In genomic region chr10:125798678-125799077, GRCm38 (mm10) we compare ENCODE assay signal across 9 mouse cellular contexts.
DNase-seq lines count a peak whose midpoint lies in the region; ATAC-seq and TF ChIP-seq lines count a peak whose summit lies in the region.
"Had no signal": no experiment of that assay in that cellular context is flagged by ENCODE, and none has a peak within 500 bp of the region (broad histone marks: within the 10 kb centered on the region; RNA-seq: fewer than 3 reads in every experiment).

No protein-coding gene starts in this region.

- peak overlapping the region; percentile 4; the same call in 1 of the 2 replicates for H3K4me2 ChIP-seq in heart, embryonic 14.5 days (ENCODE audit: low read length)
- H3K4me2 ChIP-seq in midbrain, postnatal 0 days (ENCODE audit: low read depth, low read length, poor library complexity, severe bottlenecking) = peak overlapping the region; percentile 26; the same call in 1 of the 2 replicates

- intact Hi-C loops in heart, postnatal 10 days (cut with DNase I) = no loop called here

- H3K9ac ChIP-seq in heart, embryonic 14.5 days (ENCODE audit: low read length) = no peak overlapping the region
- H3K9ac ChIP-seq in midbrain, postnatal 0 days (replicated peaks; ENCODE audit: low read length, poor library complexity, severe bottlenecking) = no peak overlapping the region

- ATAC-seq in heart, embryonic 14.5 days (ENCODE audit: insufficient number of reproducible peaks, insufficient read depth, low FRiP score, low read depth) = no peak
- ATAC-seq in midbrain, postnatal 0 days (ENCODE audit: low FRiP score) = no peak
- no peak for ATAC-seq in CD4-positive, CD25-positive, alpha-beta regulatory T cell, adult 4 months

- WGBS in heart, embryonic 14.5 days = 26% methylated on average over 13 of the region's 13 CpGs
- WGBS in embryonic facial prominence, embryonic 10.5 days = 17% methylated on average over 13 of the region's 13 CpGs
- 19% methylated on average over 13 of the region's 13 CpGs for WGBS in midbrain, postnatal 0 days

- H3K27me3 ChIP-seq in heart, embryonic 14.5 days (ENCODE audit: control insufficient read depth, insufficient read depth, low read length) = no peaks in the 10 kb centered on the region
- no peaks in the 10 kb centered on the region for H3K27me3 ChIP-seq in embryonic facial prominence, embryonic 10.5 days (replicated peaks; ENCODE audit: low read depth, poor library complexity, severe bottlenecking)
- H3K27me3 ChIP-seq in midbrain, postnatal 0 days (ENCODE audit: insufficient read depth, low read length) = no peaks in the 10 kb centered on the region

- H3K4me1 ChIP-seq in heart, embryonic 14.5 days (ENCODE audit: control insufficient read depth in 2 of 2, insufficient read depth in 2 of 2, low read length in 2 of 2) = no peaks in the 10 kb centered on the region
- H3K4me1 ChIP-seq in embryonic facial prominence, embryonic 10.5 days = peaks cover 17% of the 10 kb centered on the region
- no peaks in the 10 kb centered on the region for H3K4me1 ChIP-seq in midbrain, postnatal 0 days (ENCODE audit: insufficient read depth, low read length)

- no peak for DNase-seq in heart, postnatal 10 days
- DNase-seq in embryonic facial prominence, embryonic 10.5 days (ENCODE audit: low spot score) = peak; percentile 62
- peak; percentile 11 for DNase-seq in kidney, adult 9 months
- peak; percentile 55 for DNase-seq in midbrain, postnatal 0 days (ENCODE audit: low spot score)
- no peak for DNase-seq in layer of hippocampus, adult 9-10 months (ENCODE audit: low spot score)
- no peak for DNase-seq in ovary, postnatal 10 days (ENCODE audit: low spot score)
- DNase-seq: left cerebral cortex, postnatal 4 days had no signal

- H3K36me3 ChIP-seq in heart, embryonic 14.5 days (ENCODE audit: control insufficient read depth, insufficient read depth, low read length) = no peaks in the 10 kb centered on the region
- H3K36me3 ChIP-seq in embryonic facial prominence, embryonic 10.5 days (replicated peaks) = 0 out of 2 replicates have a peak, but pooled peaks cover 2% of the 10 kb centered on the region
- no peaks in the 10 kb centered on the region for H3K36me3 ChIP-seq in midbrain, postnatal 0 days (ENCODE audit: insufficient read depth, low read length)

- no peaks in the 10 kb centered on the region for H3K9me3 ChIP-seq in heart, embryonic 14.5 days (ENCODE audit: control insufficient read depth, low read length)
- H3K9me3 ChIP-seq in embryonic facial prominence, embryonic 10.5 days = no peaks in the 10 kb centered on the region
- H3K9me3 ChIP-seq in midbrain, postnatal 0 days (ENCODE audit: low read length) = no peaks in the 10 kb centered on the region

- no peak overlapping the region for H3K27ac ChIP-seq in heart, embryonic 14.5 days (replicated peaks in 1 of 2; ENCODE audit: control insufficient read depth in 1 of 2, insufficient read depth in 1 of 2, low read depth in 2 of 2, low read length in 2 of 2)
- no peak overlapping the region for H3K27ac ChIP-seq in embryonic facial prominence, embryonic 10.5 days (replicated peaks)
- H3K27ac ChIP-seq in midbrain, postnatal 0 days (ENCODE audit: low read depth, low read length) = no peak overlapping the region

- TF ChIP-seq CTCF in midbrain, postnatal 0 days (IDR thresholded peaks at IDR 0.05) = peak; percentile 21

- no peak overlapping the region for H3K4me3 ChIP-seq in heart, embryonic 14.5 days (ENCODE audit: control insufficient read depth in 1 of 2, insufficient read depth in 1 of 2, low read depth in 1 of 2, low read length in 2 of 2)
- no peak overlapping the region for H3K4me3 ChIP-seq in embryonic facial prominence, embryonic 10.5 days
- no peak overlapping the region for H3K4me3 ChIP-seq in midbrain, postnatal 0 days (ENCODE audit: low read depth, low read length)

Comparison
In these comparisons a context has a peak if more than half of its experiments do, and no peak if none do; other contexts are left out.
1. DNase-seq: peak in embryonic facial prominence, embryonic 10.5 days (single experiment), kidney, adult 9 months (single experiment) and midbrain, postnatal 0 days (single experiment); none in heart, postnatal 10 days (0 of 2), layer of hippocampus, adult 9-10 months (single experiment) and ovary, postnatal 10 days (single experiment).